Mouse (Mus musculus): ENCODE measurements at regions not wholly inside any gene's neighbourhood (a gene's known extent, or its start where the extent isn't known, plus 50 kb on each side); places are given as distances from the start of the nearest gene placed in this dataset.

GRCm38 (mm10) chr5:144678815-144679750 lies 82.5 kb downstream of the Tmem130 start:
- 87% methylated on average over 13 of the region's 13 CpGs for WGBS
- DNase-seq: no peak
- H3K27ac ChIP-seq (ENCODE audit: insufficient read depth, low read depth, low read length): no peak overlapping the region
- TF ChIP-seq CTCF (conservative IDR thresholded peaks at IDR 0.05; ENCODE audit: insufficient read depth, insufficient read length, low read depth, low read length): no peak
- TF ChIP-seq POLR2A (IDR thresholded peaks at IDR 0.05; ENCODE audit: low read depth, low read length): no peak
- H3K4me3 ChIP-seq (ENCODE audit: insufficient read depth, low read depth, low read length): no peak overlapping the region
- H3K4me1 ChIP-seq (ENCODE audit: control insufficient read depth, insufficient read depth, low read length): no peaks in the 10 kb centered on the region
- H3K27me3 ChIP-seq (replicated peaks; ENCODE audit: control insufficient read depth, insufficient read depth, low read length): no peaks in the 10 kb centered on the region
- H3K36me3 ChIP-seq (ENCODE audit: control insufficient read depth, insufficient read depth, low read length): no peaks in the 10 kb centered on the region

GRCm38 (mm10) chr5:144684184-144684583 lies 77.4 kb downstream of the Tmem130 start:
- no peak for TF ChIP-seq POLR2A (IDR thresholded peaks at IDR 0.05; ENCODE audit: low read depth, low read length)
- no peak for TF ChIP-seq CTCF (conservative IDR thresholded peaks at IDR 0.05; ENCODE audit: insufficient read depth, insufficient read length, low read depth, low read length)
- Histone ChIP-seq H3K27me3 (replicated peaks; ENCODE audit: control insufficient read depth, insufficient read depth, low read length) (no peaks in the 10 kb centered on the region), H3K4me1 (ENCODE audit: control insufficient read depth, insufficient read depth, low read length) (no peaks in the 10 kb centered on the region), H3K4me3 (ENCODE audit: insufficient read depth, low read depth, low read length) (no peak overlapping the region), H3K27ac (ENCODE audit: insufficient read depth, low read depth, low read length) (no peak overlapping the region), H3K36me3 (ENCODE audit: control insufficient read depth, insufficient read depth, low read length) (no peaks in the 10 kb centered on the region)
- DNase-seq: no peak
- 58% methylated on average over 1 of the region's 1 CpGs for WGBS

Data from kidney, adult 2 months (tissue).